Mouse (Mus musculus) heart, postnatal 14 days (tissue): ENCODE results near the gene Smim20. TPM values are rescaled to one million over a fixed set of nuclear protein-coding genes. Genes with fewer than 3 reads are reported as not detected.
A peak's percentile ranks its signal among the peaks of the same experiment; 100 is the strongest.

Experiments
- DNase-seq, 2 experiments: peaks; one replicate each; pipeline ENCODE4 v3.0.0; 2021 to 2022
- intact Hi-C: fragments of 180-260 bp; cut with DNase I; formaldehyde crosslinking; loops from one replicate; pipeline ENCODE4 v1.15.1; 2025
- long read RNA-seq, 2 experiments: library from polyadenylated mRNA; stranded (forward); transcript quantifications; one replicate each; pipeline ENCODE4 v2.0.0; 2021
- total RNA-seq, 2 experiments: library from RNA; stranded (reverse); gene quantifications; 2 replicates each; pipeline ENCODE4 v1.2.3; 2021

The Smim20 gene
- 10 to 100 TPM; 80.5 to 80.8 TPM for total RNA-seq
- long read RNA-seq, experiment 1, transcript Smim20-201 (3 exons, 922 nt), result major isoform, 132 of 138 reads
- long read RNA-seq, experiment 1, partial matches to known transcripts, result 0 of 138 reads
- long read RNA-seq, experiment 1, other reads (novel, unspliced or antisense), result 4 of 138 reads
- long read RNA-seq, experiment 2, transcript Smim20-201 (3 exons, 922 nt), result major isoform, 77 of 78 reads
- long read RNA-seq, experiment 2, partial matches to known transcripts, result 0 of 78 reads
- long read RNA-seq, experiment 2, other reads (novel, unspliced or antisense), result 1 of 78 reads

DNA sequence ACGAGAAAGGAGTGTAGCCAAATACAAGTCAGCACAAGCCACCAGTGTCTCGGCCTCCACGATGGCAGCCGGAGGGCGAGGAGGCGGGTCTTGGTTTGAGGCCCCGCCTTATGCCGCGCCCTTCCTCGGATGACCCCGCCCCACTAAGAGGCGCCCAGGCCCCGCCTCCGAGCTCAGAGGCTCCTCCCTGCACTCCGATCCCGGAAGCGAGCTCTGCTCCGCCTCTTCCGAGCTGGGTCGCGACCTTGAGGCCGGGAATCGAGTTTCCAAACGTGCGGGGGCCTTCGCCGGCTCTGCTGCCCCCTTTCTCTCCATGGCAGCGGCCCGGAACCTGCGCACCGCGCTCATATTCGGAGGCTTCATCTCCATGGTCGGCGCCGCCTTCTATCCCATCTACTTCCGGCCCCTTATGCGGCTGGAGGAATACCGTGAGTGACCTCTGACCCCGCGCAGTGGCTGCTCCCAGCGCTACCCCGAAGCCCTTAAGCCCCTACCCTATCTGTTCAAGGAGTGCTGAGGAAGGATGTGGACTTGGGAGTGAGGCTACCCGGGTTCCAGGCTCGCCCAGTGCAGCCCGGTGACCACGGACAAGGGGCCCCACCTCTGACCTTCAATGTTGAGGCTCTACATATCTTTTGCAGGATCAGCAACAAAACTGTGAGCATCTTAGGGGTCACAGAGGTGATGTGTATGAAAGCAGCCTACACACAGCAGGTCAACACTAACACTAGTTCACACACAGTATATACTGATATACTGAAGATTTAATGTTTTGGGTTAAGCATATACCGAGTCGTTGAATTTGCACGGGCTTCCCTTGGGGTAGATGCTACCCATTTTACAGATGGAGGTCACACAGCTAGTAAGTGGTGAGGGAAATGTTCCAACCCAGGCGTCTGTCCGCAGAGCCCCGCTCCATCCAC, at the start of gene Smim20:
Gene Smim20 (plus strand): TSS at position 153 of the 923 bp plus-strand sequence.
- DNase-seq, result peak; percentile 84 to 91
- intact Hi-C loops, result no loop called here

DNA sequence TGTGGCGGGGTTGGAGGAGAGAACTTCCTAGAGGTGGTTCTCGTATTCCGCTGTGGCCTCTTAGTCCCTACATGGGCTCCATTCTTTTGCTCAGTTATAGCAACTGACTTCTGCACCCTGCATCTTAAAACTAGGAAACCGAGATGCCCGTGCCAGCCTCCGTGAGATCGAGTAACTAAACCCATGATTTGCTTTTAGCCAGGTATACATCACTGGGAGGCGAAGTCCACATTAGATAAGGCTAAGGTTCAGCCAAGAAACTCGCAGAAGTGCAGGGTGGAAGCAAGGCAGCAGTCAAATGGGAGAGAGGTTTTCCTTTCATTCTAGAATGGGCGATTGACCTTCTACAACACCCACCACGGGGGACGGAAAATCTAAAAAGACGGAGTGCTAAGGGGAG, 41.4 kb upstream of the Smim20 start:
- intact Hi-C loops, result no loop called here

DNA sequence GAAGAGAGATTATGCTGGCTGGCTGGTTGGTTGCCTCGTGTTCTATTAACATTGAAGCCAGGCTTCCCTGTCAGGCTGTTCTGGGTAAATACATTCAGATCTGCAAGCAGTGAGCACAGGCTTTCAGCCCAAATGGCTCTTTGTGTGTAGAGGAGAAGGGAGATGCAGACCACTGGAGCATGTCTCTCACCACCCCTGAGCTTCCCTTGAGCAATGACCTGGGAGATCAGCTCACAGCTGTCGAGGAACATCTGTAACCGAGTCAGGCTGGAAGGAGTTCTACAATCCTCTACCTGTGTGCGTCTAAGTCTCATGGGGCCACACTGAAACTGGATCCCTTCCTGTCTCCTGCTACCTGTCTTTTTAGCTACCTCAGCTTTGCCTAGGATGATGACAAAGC, 36.3 kb upstream of the Smim20 start:
- no peak for DNase-seq
- intact Hi-C loops, result no loop called here

More for the DNA sequence above, 41.4 kb upstream of the Smim20 start:
- DNase-seq, result no peak

DNA sequence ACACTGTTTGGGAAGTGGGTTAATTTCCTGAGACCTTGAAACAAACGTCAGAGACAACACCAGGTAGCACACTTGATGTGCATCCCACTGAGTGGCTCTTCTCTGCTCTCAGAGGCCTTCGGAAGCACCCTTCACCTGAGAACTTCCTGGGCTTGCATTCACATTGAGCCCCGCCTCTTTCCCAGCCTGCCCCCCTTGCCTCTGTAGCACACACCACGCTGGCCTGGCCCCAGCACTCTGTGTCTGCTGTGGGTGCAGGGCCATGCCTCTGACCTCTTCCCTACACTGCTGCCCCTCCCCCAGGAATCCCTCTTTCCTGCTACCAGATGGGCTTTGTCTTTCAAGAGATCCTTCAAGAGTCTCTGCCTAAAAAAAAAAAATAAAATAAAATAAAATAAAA, 31.3 kb upstream of the Smim20 start:
- DNase-seq, result no peak
- intact Hi-C loops, result no loop called here

DNA sequence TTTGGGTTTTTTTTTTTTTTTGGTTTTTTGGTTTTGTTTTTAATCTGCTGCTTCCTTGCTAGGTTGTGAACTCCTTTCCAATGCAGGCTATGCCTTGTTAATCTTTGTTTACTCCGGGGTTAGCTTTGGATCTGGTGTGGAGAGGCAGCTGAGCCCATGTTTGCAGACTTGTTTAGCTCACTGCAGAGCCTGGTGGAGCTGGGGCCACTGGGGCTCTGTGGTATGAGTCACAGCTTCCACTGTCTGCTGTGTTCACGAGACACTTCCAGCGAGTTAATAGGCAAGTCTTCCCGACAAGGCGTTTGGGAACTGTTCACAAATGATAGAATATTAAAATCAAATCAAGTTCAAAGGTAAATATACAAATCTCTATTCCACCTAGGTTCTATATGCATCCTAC, 30.7 kb upstream of the Smim20 start:
- intact Hi-C loops, result no loop called here
- peak in 1 of 2 experiments; percentile 11 for DNase-seq

DNA sequence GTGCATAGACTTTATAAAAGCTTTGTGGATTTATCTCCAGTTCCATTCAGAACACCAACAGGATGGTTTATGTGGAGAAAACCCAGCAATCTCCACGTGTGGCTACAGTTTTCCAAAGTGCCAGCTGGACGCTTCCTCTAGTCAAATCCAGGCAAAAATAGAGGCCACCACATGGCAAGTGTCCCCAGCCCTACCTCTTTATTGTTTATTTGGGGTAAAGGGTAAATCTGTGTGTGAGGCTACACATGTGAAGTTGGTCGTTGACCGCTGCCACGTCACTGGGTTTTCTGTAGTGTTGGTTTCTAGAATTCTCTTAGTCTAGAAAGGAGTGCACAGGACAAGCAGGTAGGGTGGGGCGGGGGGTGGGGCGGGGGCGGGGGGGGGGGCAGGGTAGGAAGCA, 30.1 kb upstream of the Smim20 start:
- DNase-seq, result no peak
- intact Hi-C loops, result no loop called here

DNA sequence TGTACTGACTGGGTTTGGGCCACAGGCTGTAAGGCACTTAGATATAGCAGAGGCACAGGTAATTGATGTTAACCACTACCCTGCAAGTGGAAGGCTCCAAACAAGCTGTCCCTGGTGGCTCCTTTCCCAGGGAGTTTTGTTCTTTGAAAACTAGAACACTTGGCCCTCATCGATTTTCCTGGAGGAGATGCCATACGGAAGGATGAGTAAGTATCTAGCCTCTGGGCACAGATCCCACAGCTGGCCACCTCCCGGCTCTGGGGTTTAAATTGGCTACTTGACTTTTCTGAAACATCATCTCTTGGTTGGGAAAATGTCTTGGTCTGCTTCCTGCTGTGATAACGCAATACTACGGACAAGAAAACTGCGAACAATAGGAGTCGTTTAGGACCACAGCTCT, 28.1 kb upstream of the Smim20 start:
- intact Hi-C loops, result no loop called here
- no peak for DNase-seq

DNA sequence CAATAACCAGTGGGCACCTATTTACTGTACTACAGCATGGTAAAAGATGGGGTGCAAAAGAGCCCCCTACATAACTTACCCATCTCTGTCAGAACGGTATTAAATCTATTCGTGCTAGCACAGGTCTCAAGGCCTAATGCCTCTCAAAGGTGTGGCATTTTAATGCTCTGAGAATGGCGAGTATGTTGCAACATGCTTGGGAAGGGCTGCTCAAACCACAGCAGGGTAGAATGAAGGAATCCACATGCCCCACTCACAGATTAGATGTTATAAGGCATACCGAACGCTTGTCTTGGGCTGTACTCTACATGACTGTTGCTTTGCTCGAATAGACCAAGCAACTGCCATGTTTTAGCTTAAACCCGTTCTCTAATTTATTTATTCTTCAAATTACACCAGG, 27.7 kb upstream of the Smim20 start:
- intact Hi-C loops, result no loop called here
- DNase-seq, result no peak

DNA sequence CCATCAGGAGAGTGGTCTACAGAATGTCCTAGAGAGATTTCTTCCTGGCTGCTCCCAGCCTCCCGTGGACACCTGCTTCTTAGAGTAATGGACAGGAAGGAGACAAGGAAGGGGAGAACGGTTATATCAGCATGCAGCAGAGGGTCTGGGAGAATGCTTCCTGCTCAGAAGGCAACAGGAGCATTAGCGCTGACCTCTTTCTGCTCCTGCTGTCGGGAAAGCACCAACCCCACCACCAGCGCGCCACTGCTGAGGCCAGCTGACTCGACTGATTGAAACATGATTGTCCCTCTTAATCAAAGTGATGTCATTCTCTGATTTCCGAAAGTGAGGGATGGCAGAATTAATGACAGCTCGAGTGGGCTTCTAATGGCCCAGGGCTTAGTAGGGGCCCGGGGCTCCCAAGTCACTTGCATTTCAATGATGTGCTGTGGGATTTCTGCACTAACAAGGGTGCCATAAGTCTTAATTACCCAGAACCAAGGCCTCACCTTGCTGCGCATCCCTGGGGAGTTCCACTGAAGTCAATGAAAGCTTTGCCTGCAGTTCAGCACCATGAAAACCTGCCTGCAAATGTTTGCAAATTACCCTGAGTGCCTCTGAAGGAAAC, 26.9 kb upstream of the Smim20 start:
- intact Hi-C loops, result no loop called here

DNA sequence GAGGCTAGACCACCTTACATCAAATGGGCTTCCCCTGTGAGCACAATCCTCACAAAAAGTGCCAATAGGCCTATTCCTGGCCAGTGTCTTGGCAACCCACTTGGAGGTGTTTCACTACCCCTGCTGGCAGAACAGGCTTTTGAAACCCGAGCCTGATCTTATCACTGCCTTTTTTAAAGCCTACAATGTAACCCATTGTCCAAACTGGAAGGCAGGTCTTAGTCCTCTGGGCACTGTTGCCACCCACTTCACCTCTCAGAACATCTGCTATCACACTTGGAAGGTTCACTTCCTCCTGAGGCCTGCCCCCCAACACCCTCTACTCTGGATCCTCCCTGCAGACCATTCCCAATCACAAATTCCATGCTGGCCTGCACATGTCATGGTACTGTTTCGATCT, 25.8 kb upstream of the Smim20 start:
- intact Hi-C loops, result no loop called here
- no peak for DNase-seq

More for the DNA sequence above, 26.9 kb upstream of the Smim20 start:
- no peak for DNase-seq

DNA sequence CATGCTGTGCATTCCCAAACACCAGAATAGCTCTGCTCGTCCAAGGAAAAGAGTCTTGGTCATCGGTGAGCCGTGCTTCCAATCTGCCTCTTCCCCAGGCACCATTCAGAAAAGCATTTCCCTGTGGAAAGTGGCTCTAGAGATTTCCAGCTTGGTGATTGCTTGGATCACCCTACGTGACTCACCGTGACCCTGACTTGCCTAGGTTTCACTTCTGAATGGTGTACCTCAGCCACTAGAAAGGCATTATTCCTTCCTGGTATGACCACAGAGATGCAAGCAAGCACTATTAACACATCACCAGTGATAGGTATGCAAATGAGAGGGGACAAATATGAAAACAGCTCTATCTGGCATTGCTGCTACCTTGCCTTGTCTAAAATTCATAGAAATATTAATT, 24.9 kb upstream of the Smim20 start:
- intact Hi-C loops, result no loop called here
- no peak for DNase-seq

DNA sequence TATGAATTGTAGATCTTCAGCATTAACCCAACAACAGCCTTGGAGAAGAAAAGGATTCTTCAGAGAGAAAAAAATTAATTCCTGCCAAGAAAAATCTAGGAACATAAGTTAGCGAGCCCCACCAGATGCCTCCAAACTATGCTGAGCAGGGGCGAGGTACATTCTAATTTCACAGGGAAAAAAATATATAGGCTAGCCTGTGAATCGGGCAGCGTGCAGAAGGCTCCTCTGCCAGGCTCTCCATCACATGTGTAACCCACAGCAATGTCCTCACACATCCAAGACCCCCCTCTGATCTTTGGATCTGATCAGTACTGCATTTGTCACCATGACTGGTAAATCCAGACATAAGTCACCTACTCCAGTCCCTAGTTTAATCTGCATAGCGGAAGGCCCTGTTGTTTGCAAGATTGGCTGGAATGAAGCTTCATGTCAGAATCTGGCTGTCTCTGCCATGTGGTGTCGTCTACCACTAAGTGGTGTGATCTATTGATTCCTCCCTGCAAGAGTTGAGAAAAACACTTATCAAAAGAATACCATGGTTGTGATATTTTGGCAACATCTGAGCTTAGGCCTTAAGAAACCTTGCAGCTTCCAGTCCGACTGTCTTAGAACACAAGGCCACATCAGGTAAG, 23.9 kb upstream of the Smim20 start:
- no peak for DNase-seq
- intact Hi-C loops, result no loop called here

DNA sequence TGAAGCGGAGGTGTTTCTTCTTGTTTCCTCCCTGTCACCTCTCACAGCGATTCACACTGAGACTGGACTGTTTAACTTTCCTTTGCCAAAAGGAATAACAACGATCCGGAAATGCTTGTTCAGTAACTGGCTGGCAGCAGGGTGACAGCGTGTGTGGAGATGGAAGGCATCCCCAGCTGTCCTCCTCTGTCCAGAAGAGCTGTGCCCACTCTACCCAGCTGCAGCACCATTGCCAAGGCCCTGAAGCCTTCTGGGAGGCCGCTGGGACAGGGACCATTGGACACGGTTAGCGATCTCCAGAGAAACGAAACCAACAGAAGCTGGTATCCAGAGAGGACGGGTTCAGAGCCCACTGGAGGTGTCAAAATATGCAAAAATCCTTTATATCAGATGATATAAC, 22.9 kb upstream of the Smim20 start:
- intact Hi-C loops, result no loop called here
- no peak for DNase-seq

DNA sequence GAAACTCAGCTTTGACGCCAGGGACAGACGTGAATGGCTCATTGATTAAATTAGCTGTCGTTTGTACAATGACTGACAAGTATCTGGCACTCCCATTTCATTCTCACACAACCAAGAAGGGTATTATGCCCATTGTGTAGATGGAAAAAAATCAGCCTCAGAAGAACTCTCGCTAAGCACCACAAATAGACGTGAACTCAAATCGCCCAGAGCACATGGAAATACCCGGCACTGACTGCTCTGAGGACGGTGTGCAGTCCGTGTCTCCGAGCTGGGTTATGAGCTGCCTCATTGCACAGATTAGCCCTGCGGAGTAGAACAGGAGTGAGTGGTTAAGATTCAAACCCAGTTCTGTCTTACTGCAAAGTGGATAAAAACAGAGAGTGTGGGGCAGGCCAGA, 18.4 kb upstream of the Smim20 start:
- DNase-seq, result no peak
- intact Hi-C loops, result no loop called here

DNA sequence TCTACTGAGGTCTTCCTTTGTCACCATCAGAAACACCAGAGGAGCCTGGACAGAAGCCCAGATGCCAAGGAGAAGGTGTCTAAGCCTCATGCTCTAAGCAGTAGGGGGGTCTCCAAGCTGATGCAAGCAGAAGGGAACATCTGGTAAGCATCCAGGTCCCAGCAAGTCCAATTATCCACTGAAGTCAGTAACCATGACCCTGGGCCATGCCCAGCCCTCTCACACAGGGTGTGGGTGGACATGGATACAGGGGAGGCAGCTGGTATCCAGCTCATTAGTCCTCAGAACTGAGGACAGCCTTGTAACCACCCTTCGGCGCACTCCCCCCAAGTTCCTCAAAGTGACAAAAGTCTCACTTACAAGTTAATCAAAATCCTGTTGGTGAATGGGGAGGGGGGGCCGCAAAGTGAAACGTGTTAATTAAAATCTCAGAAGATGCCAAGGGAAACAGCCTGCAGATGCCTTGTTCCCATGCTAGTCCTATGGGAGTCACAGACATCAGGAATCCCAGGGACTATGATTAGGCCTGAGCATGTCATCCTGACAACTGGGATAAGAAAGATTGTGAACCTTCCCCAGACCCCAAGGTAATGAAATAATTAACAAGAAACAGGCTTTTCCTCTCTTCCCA, 17.3 kb upstream of the Smim20 start:
- intact Hi-C loops, result no loop called here
- DNase-seq, result no peak

DNA sequence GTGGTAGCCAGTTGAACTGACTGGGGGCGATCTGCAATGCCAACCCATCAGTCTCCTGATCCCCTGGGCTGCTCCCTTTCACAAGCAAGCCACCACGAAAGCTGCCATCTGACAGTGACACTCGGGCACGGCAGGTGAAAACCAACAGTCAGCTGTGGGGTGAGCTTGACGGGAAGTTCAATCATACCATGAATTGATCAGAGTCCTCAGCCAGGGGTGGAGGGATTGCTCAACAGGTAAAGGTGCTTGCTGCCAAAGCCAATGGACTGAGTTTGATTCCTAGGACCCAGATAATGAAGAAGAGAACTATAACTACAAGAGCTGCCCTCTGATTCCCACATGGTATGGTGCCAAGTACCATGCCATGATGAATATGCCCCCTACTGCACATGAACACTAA, 12.7 kb upstream of the Smim20 start:
- intact Hi-C loops, result no loop called here

DNA sequence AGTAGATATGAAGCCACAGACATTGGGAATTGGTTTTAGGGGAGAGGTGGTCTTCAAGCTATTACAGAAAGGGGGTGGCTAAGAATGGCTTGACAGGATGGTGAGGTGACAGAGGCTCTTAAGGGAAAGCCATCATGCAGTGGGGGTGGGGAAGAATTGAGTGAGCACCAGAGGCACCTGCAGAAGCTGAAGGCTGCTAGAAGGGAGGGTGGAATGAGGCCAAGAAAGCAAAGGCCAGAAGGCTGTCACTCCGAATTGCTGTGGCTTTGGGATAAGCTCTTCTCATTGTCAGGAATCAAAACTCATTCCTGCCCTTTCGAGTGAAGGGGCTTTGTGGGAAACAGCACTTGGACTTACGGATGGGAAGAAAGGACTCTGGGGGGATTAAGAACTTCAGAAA, 12.1 kb upstream of the Smim20 start:
- DNase-seq, result no peak
- intact Hi-C loops, result no loop called here

More for the DNA sequence above, 12.7 kb upstream of the Smim20 start:
- DNase-seq, result no peak

DNA sequence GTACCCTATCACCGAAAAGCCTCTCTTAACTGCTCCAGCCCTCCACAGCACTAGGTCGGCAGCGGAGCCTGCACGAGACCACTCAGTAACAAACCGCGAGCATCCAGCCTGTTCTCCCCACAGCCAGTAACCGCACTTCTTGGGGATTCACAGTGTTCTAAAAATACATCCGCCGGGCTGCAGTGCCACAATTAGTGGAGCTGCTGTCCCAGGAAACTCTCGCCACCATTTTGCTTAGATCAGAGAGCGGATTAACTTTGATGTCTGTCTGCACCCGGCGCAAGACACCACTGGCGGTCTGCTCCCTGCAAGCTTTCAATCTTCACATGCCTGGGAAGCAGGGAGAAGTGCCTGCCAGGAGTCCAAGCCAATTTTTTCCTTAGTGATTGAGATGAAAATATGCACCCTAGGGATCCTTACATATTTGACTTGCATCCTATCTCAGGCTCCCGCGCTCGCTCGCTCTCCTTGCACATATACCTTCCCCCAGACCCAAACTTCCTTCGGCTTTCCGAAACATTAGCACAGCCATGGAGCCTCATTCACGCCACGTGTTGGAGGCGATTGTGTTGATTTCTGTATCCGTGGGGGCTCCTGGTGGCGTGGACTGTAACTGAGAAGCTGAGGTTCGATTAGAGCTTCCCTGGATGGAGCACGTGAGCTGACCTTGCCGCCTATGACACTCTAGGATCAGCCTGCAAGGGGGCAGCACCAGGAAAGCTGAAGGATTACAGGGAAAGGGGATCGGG, 8.7 kb upstream of the Smim20 start:
- intact Hi-C loops, result no loop called here
- DNase-seq, result peak in 1 of 2 experiments; percentile 16

DNA sequence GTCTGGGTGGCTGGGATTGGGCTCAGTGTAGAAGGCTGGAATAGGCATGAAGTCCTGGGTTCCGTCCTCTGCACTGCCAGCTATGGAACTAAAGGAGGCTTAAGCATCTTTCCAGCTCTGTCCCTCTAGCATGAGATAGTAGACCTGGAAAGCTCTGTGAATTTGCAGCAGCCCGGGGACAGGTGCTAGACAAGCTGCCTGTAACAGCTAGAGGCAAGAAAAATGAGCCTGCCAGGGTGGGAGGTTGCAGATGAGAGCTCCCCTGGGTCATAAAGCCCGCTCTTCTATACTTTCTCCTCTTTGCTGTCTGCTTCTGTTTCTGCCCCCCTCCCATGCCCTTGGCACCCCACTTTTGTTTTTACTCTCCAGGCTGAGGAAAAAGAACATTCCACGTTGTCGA, 7.0 kb upstream of the Smim20 start:
- DNase-seq, result no peak
- intact Hi-C loops, result no loop called here

DNA sequence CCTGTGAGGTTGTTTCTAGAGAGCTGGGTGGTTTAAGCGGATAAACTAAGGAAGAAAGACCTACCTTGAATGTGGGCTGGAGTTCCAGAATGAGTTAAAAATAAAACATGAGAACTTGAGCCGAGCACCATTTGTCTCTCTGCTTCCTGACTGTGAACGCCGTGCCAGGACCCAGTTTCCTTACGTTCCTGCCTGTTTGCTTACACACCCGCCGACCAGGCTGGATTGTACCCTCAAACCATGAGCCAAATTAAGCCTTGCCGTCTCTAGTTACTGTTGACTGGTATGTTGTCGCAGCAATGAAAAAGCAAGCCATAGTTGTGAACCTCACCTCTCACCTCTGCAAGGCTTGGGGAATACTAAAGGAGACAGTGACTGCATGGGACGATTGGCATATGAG, 4.9 kb upstream of the Smim20 start:
- intact Hi-C loops, result no loop called here

More for the DNA sequence above, 4.9 kb upstream of the Smim20 start:
- DNase-seq, result no peak
